Mouse (Mus musculus) lung, adult 2 months (tissue): ENCODE measurements at regions not wholly inside any gene's neighbourhood (a gene's known extent, or its start where the extent isn't known, plus 50 kb on each side); places are given as distances from the start of the nearest gene placed in this dataset.

ENCODE experiments used
- CTCF ChIP-seq: fragments of 200-500 bp; IDR thresholded peaks from 2 replicates; pipeline ENCODE4 v1.5.1; 2011; ENCODE audit warnings: mild to moderate bottlenecking, low read length, control low read depth; ENCODE audit not compliant: insufficient read depth
- POLR2A ChIP-seq: fragments of 200-500 bp; IDR thresholded peaks from 2 replicates; pipeline ENCODE4 v1.6.1; 2011; ENCODE audit warnings: low read depth, mild to moderate bottlenecking, control low read depth, low read length, borderline replicate concordance; ENCODE audit errors: extremely low read depth

DNA sequence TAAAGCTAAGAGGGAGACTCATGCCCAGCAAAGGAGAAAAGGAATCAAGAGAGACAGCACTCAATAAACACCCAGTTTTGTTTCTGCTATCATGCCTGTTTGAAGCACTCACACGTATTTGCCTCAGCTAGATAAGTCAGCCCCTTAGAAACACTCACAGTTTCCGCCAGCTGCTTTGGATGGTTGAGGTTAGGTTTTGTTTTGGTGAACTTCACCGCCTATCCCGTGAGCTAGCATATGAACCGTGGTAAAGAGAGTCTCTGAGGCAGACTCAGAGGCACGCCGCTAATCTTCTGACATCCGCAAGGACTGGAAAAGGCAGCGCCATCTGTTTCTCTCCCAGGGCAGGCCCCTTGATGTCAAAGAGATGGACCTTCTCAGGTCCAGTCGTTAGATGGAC, 73.2 kb upstream of the Prdm1 start:
- TF ChIP-seq POLR2A (no peak), CTCF (no peak)
